Mouse (Mus musculus) adrenal gland, postnatal 36 days (tissue): ENCODE measurements around the gene Sema4f. TPM values are rescaled to one million over a fixed set of nuclear protein-coding genes. Genes with fewer than 3 reads are reported as not detected.

Experiments
- DNase-seq, 2 experiments: peaks; one replicate each; pipeline ENCODE4 v3.0.0; 2021; ENCODE audit warnings: mixed read lengths in 1 of 2
- total RNA-seq, 2 experiments: library from RNA; stranded (reverse); gene quantifications; 2 replicates each; pipeline ENCODE4 v1.2.3; 2021

Sema4f gene
- total RNA-seq, 2 experiments from 2014 or later = 0.66 to 0.69 TPM

DNA sequence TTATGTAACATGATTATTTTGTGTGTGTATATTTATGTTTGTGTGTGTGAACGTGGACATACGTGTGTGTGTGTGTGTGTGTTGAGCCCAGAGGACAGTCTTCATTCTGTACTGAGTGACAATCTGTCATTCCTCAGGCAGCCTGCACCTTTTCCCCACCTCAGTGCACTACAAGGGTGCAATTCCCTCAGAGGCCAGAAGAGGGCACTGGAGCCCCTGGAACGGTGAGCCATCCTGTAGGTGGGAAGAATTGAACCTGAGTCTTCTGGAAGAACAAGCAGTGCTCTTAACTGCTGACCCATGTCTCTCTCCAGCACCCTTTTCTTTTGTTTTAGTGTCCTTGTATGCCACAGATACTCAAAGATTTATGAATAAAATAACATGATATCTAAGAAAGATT is 23.7 kb downstream of the Sema4f start:
- DNase-seq = peak; percentile 63 to 70

DNA sequence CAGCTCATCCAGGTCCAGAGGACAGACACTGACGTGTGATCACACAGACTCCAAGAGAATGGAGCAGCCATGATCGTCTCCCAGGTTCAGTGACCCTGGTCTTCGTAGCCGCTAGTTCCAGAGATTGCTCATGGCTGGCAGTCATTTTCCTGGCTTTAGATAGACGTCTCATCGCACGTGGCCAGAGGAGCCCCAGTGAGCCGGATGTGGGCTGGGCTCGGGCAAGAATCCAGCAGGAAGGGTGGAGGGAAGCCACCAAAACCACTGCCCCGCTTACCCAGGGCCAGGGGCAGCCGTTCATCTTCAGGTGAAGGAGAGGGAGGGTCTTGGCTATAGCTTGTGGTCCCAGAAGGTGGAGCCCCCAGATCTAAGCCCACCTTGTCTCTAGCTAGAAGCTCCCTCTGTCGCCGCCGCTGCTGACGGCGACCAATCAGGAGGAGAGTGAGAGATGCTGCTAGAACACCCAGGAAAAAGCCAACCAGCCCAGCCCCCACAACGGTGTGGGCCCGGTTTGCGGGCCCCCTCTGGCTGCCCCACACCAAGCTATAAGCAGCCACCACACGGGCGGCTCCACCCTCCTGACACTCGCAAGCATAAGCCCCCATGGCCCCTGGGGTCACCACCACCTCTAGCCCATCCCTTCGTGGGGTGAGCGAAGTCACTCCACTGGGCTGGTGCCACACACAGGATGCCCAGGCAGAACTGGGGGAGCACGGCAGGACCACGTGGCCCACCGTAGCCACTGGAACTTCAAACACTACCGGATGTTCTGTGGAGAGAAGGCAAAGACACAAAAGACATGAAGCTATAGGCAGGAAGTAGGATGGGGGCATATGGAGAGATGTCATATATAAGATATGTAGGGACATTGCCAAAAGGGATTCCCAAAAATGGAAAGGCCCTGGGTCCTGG is 26.0 kb downstream of the Sema4f start:
- peak; percentile 11 to 20 for DNase-seq

DNA sequence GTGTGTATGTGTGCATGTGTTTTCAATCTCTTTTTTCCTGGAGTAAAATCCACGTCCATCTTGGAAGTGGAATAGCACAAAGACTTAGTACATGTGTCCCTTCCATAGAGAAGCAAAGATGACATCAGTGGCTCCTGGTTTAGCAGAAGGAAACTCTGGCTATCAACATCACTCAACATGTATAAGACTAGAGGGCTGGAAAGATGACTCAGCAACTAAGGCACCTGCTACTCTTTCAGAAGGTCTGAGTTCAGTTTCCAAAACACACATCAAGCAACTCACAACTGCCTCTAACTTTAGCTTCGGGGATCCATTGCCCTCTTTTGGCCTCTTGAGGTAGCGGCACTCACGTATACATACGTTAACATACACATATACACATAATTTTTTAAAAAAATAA is 28.3 kb downstream of the Sema4f start:
- no peak for DNase-seq

DNA sequence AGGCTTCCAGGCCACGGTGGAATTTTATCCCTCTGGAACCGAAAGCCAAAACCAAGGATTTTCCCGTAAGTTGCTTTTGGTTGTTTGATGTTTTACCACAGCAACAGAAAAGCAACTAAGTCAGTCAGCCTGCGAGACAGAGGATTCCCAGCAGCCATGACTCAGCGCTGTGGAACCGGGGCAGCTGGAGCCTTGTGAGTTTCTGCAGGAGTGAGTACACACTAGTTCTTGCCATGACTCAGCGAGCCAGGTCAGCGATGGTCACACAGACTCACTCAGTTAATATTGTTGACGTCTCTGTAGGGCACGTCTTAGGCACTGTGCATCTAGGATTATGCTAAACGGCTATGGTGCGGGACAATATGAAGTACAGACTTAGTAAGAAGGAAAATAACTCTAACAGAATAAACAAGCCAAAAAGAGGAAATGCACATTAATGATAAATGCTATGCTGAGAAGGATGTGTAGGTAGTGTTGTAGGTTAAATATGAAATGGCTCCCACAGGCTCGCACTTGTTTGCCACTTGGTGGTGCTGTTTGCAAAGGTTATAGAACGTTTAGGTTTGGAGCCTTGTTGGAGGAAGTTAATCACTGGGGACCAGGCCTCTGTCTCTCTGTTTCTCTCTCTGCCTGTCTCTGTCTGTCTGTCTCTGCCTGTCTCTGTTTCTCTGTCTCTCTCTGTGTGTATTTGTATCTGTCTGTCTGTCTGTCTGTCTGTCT is 30.3 kb downstream of the Sema4f start:
- peak; percentile 85 to 86 for DNase-seq

DNA sequence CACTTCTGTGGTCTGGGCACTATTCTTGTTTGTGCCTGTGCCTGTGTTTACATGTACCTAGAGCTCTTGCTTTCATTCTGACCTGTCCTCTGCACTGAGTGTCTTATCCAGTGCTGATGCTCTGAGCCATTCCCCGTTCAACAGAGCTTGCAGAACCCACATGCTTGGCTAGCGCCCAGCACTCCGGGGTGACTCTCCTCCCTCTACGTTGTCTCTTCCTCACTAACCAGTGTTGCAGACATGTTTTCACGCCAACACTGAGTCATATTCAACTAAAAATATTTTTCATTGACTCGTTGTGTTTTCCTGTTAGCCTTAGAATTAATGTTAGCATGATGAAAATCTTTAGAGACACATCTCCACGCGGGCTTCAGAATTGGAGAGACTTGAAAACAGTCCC is 31.5 kb downstream of the Sema4f start:
- peak; percentile 15 to 46 for DNase-seq

DNA sequence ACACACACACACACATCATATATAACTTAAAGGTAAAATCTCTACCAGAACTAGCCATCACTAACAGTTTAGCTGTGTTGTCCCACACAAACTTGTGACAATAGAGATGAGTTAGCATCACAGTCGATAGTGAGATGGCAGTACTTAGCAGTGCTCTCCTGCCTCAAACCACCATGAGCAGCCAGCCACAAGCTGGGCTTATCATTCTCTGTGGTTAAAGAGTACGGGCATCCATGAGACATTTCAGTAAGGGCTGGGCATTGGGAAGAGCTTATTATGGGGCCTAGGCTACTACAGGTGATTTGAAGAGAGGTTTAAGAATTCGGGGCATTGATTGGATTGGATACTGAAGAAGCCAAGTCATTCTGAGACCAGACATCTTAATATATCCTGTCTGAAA is 32.6 kb downstream of the Sema4f start:
- DNase-seq = no peak

DNA sequence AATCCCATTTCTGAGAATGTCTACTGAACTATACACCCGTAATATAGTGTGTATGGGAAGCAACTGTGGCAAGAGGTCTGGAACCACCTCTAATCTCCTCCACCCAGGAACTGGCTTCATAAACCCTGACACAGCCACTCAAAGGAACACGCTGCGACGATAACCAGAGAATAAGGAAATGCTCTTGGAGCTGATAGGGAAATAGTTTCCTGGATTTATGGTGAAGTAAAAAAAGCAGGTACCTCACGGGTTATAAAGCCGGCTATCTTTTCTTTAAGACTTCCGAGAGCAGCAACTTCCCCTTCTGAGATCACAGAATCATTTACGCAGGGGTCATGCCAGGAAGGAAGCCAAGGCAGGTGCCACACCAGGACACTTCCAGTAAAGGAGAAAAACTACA is 37.0 kb downstream of the Sema4f start:
- no peak for DNase-seq

DNA sequence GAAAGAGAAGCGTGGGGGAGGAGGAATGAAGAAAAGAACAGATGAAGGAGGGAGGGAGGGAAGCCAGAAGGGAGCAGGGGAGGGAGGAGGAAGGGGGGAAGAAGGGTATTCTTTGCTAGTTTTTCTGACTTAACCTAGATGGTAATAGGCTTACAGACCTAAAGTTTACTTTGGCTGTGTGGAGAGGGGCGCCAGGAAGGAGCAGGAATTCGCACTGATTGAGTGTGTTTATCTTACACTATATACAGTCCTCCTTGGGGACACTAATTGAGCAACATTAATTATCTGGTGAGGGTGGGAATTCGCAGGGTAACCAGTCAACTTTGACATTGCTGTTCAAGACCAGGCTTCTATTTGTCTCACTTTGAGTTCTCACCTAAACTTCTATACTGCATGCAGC is 40.8 kb downstream of the Sema4f start:
- DNase-seq = no peak

DNA sequence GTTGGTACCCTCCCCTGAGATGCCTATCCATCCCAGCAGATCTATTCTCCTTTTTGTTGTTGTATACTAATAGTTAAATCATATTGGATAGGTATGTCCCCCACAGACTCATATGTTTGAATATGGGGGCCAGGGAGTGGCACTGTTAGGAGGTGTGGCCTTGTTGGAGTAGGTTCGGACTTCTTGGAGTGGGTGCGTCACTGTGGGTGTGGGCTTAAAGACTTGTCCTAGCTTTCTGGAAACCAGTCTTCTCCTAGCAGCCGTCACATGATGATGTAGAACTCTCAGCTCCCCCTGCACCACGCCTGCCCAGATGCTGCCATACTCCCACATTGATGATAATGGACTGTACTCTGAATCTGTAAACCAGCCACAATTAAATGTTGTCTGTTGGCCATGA is 41.3 kb downstream of the Sema4f start:
- DNase-seq = no peak

DNA sequence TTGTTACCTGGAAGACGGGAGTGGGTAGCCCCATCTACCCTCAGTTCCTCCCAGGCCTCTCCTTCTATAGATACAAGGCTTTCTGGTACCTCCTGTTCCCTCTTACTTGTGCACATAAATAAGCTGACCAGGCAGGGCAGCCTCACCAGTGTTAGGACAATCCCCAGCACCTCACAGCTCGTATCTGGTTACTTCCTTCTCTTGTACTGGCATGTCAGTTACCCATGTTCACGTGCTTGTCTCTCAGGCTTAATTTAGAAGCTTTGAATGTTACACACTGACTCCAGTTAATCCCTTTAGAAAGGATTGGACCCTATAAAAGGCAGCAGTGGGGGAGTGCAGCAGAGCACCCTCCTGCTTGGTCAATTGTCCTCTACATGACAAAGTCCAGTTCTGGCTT is 42.3 kb downstream of the Sema4f start:
- DNase-seq = no peak

DNA sequence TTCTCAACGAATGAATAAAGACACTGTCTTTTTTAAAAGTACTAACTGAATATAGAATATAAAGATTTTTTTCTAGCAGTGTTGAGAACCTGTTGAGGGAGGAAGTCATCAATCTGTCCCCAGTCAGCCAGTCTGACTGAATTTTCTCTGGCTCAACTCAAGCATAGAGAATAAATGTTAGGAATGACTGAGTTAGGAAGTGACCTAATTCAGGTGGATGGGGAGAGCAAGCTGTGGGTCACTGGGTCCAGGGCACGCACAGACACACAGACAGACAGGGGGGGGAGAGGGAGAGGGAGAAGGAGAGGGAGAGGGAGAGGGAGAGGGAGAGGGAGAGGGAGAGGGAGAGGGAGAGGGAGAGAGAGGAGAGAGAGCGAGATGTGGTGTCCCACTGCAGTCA is 46.2 kb downstream of the Sema4f start:
- no peak for DNase-seq

DNA sequence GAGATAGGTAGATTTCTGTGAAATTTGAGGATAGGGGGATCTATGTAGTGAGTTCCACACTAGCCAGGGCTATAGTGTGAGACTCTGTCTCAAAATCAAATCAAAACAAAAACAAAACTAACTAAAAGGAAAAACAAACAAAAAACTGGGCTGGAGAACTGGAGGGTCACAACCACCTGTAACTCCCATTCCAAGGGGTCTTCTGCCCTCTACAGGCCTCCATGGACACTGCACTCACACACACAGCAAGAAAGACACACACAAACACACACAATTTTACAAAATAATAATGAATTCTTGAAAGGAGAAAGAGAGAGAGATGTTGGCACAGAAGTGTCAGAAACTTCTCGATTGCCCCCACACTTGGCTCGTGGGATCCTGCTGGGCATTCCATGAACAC is 47.0 kb downstream of the Sema4f start:
- DNase-seq = peak; percentile 49 to 60

DNA sequence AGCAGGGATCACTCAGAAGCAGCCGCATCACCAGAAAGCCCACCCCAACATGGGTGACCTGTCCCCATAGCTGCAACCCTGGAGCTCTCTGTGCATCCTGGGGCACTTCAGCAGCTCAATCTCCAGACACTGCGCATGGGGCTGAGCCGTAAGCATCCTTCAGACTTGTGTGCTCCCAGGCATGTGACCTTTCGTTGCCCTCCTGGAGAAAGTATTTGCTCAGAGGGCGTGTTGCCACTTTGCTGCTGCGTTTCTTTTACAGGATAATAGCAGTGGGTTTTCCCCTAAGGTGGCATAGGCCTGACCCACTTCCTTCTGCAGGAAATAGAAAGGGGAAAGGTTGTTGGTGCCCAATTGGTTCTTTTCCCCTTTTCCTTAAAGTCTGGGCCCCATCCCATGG is 48.1 kb downstream of the Sema4f start:
- DNase-seq = no peak

DNA sequence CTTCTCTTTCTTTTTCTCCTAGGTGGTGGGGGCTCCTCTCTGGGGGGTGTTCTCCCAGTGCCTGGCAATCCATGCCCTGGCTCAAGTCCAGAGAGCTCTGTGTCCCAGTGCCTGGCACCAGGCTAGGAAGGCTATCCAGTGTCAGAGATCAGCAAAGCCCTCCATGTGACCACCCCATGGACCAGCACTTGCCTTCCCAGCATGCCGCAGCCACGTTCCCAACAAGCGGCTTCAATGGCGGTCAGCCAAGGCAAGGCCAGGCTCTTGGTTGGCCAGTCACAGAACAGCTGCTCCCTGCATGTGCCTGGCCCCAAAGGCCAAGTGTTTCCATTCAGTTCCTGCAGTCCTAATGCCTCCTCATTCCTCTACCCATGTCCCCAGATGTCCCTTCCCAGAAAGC is 53.2 kb downstream of the Sema4f start:
- peak; percentile 18 to 55 for DNase-seq

DNA sequence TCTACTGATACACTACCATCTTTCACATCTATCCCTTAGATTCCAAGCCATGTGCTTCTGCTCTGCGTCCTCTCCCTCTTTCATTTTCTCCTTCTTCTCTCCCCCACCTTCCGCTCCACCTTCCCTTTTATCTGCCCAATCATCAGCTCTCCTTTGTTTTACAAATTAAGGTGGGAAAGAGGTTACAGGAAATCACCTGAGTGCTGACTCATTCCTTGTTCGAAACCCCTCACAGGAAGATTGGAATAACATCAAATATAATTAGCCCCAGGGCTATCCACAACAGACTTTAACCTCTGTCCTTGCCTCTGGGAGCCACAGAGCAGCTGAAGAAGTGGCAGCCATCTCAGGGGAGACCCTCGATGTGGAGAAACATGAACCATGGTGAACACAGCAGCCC is 53.7 kb downstream of the Sema4f start:
- no peak for DNase-seq

DNA sequence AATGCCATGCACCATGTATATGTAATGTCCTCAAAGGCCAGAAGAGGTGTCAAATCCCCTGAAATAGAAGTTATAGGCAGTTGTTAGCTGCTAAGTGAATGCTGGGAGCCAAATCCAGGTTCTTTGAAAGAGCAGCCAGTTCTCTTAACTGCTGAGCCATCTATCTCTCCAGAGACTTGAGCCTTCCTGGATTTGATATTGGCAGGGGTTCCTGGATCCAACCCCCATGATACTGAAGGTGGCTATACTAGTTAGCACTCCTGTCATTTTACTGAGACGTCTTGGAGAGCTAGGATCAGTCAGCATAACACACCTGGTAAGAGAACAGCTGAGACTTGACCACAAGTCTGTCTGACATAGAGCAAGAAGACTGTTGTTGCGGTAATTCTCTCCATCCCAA is 54.1 kb downstream of the Sema4f start:
- no peak for DNase-seq

DNA sequence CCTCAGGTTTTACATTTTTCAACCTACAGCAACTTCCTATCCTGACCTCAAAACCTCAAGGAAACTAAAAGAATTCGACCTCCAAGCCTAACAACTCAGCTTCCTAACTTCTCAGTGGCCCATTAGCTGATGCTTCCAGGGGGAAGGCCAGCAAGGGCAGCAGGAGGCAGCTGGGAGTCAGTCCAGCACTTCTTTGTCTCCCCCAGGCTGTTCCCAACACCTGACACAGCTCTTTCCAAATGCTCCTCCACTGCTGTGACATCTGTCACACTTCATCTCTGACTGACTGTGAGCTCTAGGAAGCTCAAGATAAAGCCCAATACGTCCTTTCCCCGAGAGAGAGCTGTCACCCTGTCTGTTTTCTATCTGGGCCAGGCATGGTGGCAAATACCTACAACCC is 55.0 kb downstream of the Sema4f start:
- DNase-seq = no peak

DNA sequence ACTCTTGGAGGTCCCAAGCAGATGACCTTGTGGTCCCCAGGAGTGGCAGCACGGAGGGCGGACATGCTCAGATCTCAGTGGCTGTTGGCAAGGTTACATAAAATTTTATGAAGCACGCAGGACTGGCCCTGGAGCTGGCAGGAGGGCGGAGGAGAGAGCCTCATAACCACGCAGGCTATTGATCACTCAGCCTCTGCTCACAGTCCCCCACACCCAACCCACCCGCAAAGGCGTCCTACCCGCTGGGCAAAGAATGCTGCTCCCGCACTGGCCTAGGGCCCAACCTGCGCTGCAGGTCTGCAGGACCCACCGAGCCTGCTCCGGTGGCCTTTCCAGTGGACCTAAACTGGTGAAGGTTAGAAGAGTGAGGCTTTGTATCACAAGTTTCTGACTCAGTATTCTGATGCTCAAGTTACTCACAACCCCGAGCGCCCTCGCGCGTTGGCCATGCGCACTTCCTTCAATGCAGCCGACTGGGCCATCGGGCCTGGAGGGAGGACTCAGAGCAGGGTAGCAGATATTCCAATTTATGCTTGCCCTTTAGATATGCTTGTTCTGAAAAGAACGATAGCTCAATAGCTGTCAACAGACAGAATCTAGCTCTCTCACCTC is 58.0 kb downstream of the Sema4f start:
- peak; percentile 84 to 86 for DNase-seq

DNA sequence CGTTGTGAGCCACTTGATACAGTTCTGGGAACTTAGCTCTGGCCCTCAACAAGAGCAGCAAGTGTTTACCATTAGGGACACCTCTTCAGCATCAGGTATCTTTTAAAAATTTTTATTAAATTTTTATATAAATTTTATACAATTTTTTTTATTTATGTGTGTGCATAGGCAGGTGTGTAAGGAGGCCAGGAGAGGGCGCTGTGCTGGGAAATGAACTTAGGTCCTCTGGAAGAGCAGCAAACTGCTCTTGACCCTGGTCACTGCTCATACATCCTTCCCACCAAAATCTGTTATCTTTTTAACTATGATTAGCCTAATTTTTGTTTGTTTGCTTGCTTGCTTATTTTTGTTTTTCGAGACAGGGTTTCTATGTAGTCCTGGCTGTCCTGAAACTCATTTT is 58.8 kb downstream of the Sema4f start:
- DNase-seq = peak; percentile 43 to 50

DNA sequence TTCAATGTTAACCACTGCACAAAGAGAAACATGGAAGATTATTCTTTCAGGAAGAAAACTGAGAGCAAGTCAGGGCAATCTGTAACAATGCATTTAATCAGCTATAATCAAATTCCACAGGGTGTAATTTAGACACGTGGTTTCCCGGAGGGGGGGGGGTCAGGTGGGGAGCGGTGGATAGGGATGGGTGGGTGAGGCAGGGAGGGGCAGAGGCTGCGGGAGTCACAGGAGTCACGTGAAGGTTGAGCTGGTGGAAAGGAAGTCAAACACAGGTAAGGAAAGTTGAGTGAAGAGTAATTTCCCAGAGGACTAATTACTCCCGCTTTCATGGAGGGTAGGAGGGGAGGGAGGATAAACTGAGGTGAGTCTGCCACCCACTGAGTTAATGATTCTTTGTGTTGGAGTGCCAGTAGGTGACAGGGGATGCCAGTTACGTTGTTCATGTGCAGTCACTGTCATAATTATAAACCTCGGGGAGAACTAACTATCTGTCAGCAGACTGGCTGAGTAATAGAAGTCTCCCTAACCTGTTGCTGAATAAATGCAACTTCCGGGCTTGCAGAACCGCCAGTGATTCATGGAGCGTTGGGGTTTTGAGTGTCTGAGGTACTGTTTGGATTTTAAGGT is 60.0 kb downstream of the Sema4f start:
- no peak for DNase-seq

DNA sequence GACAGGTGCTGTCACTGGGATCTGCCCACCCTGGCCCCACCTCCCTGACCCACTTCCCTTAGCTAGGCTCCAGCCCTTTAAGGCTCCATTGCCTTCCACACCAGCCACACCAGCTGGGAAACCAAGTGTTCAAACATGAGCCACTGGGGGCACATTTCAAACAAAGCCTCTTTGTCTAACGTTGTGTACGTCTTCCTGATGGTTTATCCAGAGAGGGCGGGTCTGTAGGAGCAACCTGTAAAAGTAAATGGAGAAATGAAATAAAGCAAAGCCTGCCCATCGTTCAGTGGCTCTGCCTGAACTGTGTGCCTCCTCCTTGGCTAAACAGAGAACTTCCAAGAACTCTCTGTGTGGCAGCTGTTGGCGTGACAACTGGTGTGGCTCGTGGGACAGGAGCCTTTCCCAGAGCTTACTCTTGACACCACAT is 64.0 kb downstream of the Sema4f start:
- DNase-seq = no peak

DNA sequence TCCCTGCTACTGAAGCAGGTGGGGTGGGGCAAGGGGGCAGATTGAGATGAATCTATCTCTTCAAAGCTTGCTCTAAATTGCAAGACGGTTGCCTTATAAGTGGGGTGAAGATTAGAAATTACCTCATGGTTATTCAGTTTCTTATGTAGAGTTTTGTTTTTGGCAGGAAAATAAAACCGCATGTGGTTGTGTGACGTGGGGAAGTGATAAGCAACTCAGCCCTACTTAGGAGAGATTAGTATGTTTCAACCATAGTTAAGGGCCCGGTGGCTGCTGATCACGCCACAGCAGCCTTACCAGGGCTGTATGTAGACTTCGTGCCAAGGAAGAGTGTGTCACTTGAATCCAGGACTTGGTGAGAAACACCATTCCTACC is 67.2 kb downstream of the Sema4f start:
- DNase-seq = no peak
